Mouse (Mus musculus) splenic B cell, adult 2 months (primary cell): ENCODE results near the gene Tfrc.
A peak's percentile ranks its signal among the peaks of the same experiment; 100 is the strongest.

Experiments
- DNase-seq: peaks from one replicate; pipeline ENCODE4 v3.0.0-alpha.2; 2011; ENCODE audit warnings: low read depth, low spot score
- H3K27me3 ChIP-seq: 2 replicates; pipeline ENCODE4 v1.6.1; 2012; ENCODE audit warnings: mild to moderate bottlenecking, low read length, moderate library complexity, mixed read lengths; ENCODE audit not compliant: control insufficient read depth, poor library complexity, insufficient read depth, severe bottlenecking
- H3K36me3 ChIP-seq: 2 replicates; pipeline ENCODE4 v1.6.1; 2012; ENCODE audit warnings: mild to moderate bottlenecking, low read length, moderate library complexity, mixed read lengths; ENCODE audit not compliant: control insufficient read depth, poor library complexity, insufficient read depth, severe bottlenecking

Tfrc gene

GRCm38 (mm10) chr16:32650974-32651618 lies 42.4 kb downstream of the Tfrc start:
- no peaks in the 10 kb centered on the region for H3K27me3 ChIP-seq
- peak; percentile 84 for DNase-seq

GRCm38 (mm10) chr16:32654071-32654733 lies 45.5 kb downstream of the Tfrc start:
- Histone ChIP-seq H3K36me3 (no peaks in the 10 kb centered on the region), H3K27me3 (no peaks in the 10 kb centered on the region)
- no peak for DNase-seq

More at GRCm38 (mm10) chr16:32650974-32651618, 42.4 kb downstream of the Tfrc start:
- H3K36me3 ChIP-seq: no peaks in the 10 kb centered on the region

- DNase-seq: no peak
- Histone ChIP-seq H3K36me3 (no peaks in the 10 kb centered on the region), H3K27me3 (no peaks in the 10 kb centered on the region)
Observed at GRCm38 (mm10) chr16:32655534-32655933, 46.8 kb downstream of the Tfrc start.

GRCm38 (mm10) chr16:32656321-32656720 lies 47.6 kb downstream of the Tfrc start:
- no peaks in the 10 kb centered on the region for H3K27me3 ChIP-seq
- DNase-seq: no peak
- no peaks in the 10 kb centered on the region for H3K36me3 ChIP-seq

- H3K27me3 ChIP-seq: no peaks in the 10 kb centered on the region
- no peak for DNase-seq
- H3K36me3 ChIP-seq: no peaks in the 10 kb centered on the region
Observed at GRCm38 (mm10) chr16:32656794-32657193, 48.1 kb downstream of the Tfrc start.

- H3K36me3 ChIP-seq: no peaks in the 10 kb centered on the region
- H3K27me3 ChIP-seq: no peaks in the 10 kb centered on the region
- no peak for DNase-seq
Observed at GRCm38 (mm10) chr16:32657498-32658250, 49.0 kb downstream of the Tfrc start.

GRCm38 (mm10) chr16:32658743-32659171 lies 50.0 kb downstream of the Tfrc start:
- no peaks in the 10 kb centered on the region for H3K36me3 ChIP-seq
- peak; percentile 49 for DNase-seq

GRCm38 (mm10) chr16:32659385-32659784 lies 50.7 kb downstream of the Tfrc start:
- no peaks in the 10 kb centered on the region for H3K36me3 ChIP-seq
- no peak for DNase-seq
- no peaks in the 10 kb centered on the region for H3K27me3 ChIP-seq

More at GRCm38 (mm10) chr16:32658743-32659171, 50.0 kb downstream of the Tfrc start:
- no peaks in the 10 kb centered on the region for H3K27me3 ChIP-seq

- Histone ChIP-seq H3K27me3 (no peaks in the 10 kb centered on the region), H3K36me3 (no peaks in the 10 kb centered on the region)
- no peak for DNase-seq
Observed at GRCm38 (mm10) chr16:32660095-32660494, 51.4 kb downstream of the Tfrc start.

- no peak for DNase-seq
- no peaks in the 10 kb centered on the region for H3K36me3 ChIP-seq
- H3K27me3 ChIP-seq: no peaks in the 10 kb centered on the region
Observed at GRCm38 (mm10) chr16:32660557-32661321, 52.0 kb downstream of the Tfrc start.

- no peak for DNase-seq
- Histone ChIP-seq H3K36me3 (no peaks in the 10 kb centered on the region), H3K27me3 (no peaks in the 10 kb centered on the region)
Observed at GRCm38 (mm10) chr16:32661493-32661921, 52.8 kb downstream of the Tfrc start.

- Histone ChIP-seq H3K36me3 (no peaks in the 10 kb centered on the region), H3K27me3 (no peaks in the 10 kb centered on the region)
- no peak for DNase-seq
Observed at GRCm38 (mm10) chr16:32662372-32662771, 53.7 kb downstream of the Tfrc start.

- DNase-seq: no peak
- H3K36me3 ChIP-seq: no peaks in the 10 kb centered on the region
- H3K27me3 ChIP-seq: no peaks in the 10 kb centered on the region
Observed at GRCm38 (mm10) chr16:32663231-32663858, 54.6 kb downstream of the Tfrc start.

GRCm38 (mm10) chr16:32664211-32664610 lies 55.5 kb downstream of the Tfrc start:
- DNase-seq: no peak
- H3K36me3 ChIP-seq: no peaks in the 10 kb centered on the region
- H3K27me3 ChIP-seq: no peaks in the 10 kb centered on the region
